Mouse (Mus musculus) cerebellum, postnatal 4 days (tissue): ENCODE data around the gene Sesn1.
"Not testable (repeated sequence)": the region's sequence is repeated elsewhere in the genome, so short reads cannot be mapped to it uniquely, and the experiment has no call there.

Experiments used
- DNase-seq, 2 experiments: peaks; one replicate each; pipeline ENCODE4 v3.0.0; 2022; ENCODE audit warnings: low spot score in 2 of 2, mixed read lengths in 1 of 2

The Sesn1 gene

DNA sequence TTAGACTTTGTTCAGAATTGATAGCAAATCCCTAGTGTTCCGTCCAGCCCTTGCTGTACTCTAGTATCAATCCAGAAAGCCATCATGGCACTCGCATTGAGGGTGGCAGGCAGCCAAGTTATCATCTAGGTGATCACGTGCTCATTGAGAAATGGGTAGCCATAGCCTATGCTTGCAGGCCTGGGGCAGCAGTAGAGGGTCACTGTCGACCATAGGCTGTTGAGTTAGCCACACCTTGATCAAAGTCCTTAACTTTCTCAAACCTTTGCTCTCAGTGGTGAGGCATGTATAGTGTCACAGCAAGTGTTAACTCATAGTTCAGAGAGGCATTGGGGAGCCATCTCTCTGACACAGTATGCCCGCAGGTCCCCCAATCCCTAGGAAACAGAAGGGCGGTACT lies 11.4 kb downstream of the Sesn1 start:
- DNase-seq = no peak

DNA sequence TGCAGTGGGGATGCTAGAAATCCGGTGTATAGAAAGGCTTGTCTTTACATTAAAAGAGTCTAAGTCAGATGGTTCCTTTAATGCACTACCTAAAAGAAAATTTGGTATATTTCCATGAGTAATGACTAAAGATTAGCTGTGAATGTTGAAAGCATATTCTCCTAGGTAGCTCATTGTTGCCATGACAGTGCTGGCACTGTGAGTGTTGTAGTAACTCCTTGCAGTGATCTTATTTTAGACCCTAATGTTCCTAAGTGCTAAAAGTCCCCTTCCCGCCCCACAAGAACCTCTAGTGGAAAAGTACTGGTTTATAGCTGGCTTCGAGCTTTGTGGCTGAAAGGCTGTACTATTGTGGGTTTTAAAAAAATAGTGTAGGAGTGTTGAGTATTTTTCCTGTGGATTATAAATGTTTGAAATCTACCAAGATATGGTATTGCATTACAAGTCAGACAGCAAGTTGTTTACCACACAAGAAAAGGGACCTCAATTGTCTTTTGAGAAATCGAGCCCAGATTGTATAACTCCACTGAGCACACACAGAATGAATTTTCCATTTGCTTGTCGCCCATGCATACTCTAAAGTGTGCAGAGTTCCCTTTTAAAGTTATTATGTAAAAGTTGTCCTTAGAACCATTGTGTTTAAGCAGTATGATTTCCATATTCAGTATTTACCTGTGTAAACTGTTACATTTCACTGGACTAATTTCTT lies 13.0 kb downstream of the Sesn1 start:
- DNase-seq = no peak

DNA sequence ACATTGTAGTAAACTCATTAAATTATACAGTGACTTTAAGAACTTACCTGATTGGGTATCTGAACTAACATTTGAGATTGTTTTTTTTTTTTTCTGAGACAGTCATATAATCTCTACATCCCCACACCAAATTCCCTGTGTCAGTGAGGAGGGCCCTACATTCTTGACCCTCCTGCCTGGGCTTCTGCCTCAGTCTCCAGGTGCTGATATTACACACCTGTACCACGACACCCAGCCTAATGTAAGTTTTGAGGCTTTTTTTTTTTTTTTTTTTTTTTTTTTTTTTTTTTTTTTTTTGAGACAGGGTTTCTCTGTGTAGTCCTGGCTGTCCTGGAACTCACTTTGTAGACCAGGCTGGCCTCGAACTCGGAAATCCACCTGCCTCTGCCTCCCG lies 13.5 kb downstream of the Sesn1 start:
- DNase-seq = not testable (repeated sequence)

DNA sequence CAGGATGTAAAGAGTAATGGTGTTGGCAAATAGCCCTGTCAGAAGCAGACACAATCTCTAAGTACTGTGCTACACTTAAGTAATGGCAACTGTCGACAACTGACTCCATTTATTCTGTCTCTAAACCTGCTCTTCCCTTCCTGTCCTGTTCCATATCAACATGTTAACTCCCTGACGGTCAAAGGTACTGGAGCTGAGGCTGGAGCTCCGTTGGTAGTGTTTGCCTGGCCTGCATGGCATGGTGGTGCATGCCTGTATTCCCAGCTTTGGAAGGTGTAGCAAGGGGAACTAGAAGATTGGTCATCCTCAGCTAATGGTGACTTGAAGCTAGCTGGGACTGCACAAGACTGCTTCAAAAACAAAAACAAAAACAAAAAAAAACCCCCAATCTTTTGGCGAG lies 14.2 kb downstream of the Sesn1 start:
- no peak for DNase-seq

DNA sequence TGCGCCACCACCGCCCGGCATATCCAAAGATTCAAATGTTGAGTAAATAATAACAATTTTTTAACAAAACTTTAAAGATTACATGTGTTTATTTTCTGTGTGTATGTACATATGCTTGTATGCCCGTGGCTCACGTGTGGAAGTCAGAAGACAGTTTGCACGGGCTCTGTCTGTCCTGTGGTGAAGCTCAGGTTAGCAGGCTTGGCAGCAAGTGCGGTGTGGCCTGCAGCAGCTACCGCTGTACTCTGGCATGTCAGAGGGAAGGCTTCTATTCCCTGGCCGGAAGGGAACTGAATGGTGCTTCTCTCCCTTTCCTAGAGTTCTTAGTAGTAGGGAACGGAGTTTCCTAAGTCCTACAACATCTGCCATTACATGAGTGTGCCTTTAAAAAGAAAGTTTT lies 15.3 kb downstream of the Sesn1 start:
- DNase-seq = no peak

DNA sequence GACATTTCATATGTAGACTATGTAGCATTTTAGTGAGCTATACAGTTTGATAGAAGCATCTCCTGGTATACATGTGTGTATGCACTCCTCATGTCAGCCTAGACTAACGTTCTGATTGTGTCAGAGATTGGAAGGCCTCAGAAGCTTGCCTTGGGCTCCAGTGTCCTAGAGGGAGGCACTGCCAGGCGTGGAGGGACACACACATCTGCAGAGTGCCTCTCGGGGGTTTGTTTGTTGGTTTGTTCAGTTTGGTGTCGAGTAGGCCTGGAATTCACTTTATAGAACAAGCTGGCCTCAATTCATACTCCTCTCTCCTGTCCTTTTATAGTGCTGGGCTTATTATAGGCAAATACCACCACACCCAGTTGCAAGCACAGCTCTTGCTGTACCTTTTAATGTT lies 16.3 kb downstream of the Sesn1 start:
- no peak for DNase-seq

DNA sequence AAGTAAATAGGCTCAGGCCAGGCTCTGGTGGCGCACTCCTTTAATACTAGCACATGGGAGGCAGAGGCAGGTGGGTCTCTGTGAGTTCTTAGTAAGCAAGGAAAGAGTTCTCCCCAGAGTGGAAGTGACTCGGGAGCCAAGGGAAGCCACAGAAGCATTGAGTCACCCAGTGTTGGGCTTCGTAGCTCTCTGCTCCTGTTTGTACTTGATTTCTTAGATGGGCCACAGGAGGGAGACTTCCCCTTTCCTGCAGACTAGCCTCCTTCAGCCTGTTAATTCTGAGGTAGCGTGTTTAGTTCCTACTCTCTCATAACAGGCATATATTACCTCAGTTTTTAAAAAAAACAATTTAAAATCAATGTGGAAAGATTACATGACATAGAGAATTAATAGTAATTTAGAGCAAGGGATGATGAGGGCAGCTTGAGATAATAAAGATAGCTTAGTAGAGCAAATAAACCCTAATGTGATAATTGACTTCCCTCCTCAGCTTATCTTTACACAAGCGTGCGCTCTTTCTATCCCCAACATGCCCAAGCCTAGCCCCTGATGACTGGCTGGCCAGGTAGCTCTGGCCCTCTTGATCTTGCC lies 16.9 kb downstream of the Sesn1 start:
- no peak for DNase-seq

DNA sequence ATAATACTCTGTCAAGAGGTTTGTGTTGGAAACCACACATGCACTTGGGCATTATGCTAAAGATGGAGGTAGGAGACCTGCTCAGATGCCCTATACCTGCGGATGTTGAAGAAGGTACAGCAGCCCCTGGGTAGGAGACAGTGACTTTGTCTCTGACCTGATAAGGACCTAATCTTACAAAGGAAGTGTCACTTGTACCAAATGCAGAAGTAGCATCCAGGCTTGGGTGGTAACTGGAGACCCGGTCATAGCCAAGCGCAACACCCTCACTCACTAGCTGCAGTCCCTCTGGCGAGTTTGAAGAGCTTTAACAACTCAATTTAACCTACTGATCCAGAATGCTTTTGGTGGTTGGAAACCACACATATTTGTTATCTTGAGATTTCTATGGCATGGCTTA lies 18.0 kb downstream of the Sesn1 start:
- DNase-seq = no peak

DNA sequence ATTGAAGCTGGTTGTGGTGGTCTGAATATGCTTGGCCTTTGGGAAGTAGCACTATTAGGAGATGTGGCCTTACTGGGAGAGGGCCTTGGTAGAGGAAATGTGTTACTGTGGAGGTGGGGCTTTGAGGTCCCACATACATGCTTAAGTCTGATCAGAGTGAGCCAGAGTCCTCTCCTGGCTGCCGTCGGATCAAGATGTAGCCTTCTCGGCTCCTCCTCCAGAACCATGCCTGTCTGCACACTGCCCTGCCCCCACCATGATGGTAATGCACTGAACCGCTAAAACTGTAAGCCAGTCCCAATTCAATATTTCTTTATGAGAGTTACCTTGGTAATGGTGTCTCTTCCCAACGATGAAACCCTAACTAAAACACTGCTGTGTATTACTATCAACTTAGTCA lies 19.5 kb downstream of the Sesn1 start:
- DNase-seq = no peak

DNA sequence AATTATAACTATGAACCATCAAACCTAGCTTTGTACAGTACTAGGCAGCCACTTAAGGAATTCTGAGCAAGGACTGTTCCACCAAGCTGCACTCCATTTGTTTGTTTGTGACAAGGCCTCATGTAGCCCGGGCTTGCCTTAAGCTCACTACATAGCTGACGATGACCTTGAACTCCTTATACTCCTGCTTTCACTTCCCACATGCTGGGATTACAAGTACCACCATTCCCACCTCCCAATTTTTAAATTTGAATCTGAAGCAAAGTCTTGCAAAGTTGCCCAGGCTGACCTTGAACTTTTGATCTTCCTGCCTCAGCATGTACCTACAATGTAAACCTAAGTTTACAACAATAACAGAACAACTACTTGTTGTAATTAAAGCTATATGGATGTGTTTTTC lies 20.2 kb downstream of the Sesn1 start:
- DNase-seq = no peak

DNA sequence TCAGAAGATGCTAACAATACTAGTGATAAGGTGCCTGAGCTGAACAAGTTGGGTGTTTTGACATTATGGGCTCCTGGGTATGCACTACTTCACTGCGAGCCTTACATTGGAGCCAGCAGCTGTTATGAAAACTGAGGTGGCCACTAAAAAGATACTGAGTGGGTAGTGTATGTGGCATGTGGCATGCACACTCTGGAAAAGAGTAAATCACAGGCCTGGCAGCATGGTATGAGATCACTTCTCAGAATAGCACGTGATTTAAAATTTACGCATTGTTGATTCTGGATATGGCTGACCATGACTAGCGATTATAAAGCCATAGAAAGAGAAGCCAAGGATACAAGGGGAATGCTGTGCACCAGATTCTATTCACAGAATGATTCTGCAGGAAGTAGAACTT lies 20.7 kb downstream of the Sesn1 start:
- no peak for DNase-seq

DNA sequence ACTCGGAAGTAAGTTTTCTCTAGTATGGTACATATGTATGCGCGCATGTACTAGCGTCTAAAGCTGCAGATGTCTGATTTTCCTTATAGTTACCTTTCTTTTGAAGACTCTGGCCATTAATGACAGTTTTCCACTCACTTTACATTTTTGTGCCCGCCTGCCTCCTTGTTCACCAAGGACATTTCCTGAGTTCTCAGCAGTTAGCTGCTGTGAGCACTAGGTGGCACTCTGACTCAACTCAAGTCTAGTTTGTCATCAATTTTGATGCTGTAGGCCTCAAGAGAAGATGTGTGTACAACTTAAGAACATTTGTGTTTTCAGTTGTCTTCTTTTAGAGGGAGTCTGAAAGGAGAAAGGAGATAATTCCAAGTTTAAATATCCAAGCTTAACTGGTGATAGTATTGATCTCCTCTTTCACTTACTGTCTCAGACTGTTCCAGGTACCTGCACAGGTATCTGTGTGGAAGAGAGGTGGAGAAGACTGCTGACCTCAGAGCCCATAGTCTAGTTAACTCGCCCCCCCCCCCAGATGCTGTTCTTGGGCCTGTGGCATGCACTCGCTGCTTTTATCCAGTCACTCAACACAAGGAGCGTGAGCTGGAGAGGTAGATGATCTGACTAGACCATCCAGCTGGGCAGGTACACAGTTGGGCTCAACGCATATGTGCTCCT lies 21.3 kb downstream of the Sesn1 start:
- peak in 1 of 2 experiments; percentile 70 for DNase-seq

DNA sequence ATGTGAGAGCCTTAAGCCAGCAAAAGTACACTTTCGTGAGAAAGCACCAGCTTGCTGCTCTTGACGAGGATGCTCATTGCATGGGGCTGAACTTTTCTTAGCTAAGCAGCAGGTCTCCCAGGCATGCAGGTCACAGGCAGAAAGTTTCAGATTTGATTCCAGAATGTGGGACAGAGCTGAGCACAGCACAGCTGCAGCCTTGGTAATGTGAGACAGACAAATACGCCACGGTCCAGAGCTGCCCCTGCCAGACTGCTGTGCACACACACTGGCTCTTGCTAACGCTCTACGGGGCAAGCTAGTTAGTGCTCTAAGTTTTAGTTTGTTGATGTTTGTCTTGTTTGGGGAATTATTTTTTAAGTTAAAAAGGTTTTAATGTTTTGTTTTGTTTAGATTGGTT lies 22.5 kb downstream of the Sesn1 start:
- no peak for DNase-seq

DNA sequence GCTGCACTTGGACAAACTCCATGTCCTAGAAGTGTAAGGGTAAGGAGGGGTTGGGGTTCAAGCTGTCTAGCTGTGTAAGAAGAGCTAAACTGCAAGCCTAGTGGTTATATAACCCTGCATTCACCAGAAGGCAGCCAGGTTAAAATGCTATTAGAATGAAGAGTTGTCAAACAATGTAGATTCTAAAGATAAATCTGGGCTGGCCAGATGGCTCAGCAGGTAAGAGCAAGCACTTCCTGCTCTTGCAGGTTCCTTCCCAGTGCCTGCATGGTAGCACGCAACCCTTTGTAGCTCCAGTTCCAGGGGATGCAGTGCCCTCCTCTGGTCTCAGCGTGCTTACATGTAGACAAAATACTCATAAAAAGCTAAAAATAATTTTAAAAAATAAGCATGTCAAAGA lies 24.4 kb downstream of the Sesn1 start:
- DNase-seq = no peak

DNA sequence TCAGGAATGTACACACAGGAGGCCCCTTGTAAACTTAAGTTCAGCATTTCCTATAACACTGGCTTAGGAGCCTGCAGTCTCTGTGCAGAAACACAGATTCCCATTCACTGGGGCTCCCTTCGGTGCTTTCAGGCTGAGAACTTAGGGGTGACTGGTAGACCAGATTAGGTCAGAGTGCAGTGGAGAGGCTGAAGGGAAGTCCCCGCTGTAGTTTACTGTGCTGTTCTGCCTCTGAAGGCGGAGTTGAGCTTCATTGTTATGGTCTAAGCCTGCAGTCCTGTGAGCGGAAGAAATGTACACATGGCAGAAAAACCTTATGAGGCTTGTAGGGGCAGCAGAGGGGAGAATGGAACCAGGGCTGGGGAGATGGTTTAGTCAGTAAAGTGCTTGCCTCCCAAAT lies 29.2 kb downstream of the Sesn1 start:
- no peak for DNase-seq

DNA sequence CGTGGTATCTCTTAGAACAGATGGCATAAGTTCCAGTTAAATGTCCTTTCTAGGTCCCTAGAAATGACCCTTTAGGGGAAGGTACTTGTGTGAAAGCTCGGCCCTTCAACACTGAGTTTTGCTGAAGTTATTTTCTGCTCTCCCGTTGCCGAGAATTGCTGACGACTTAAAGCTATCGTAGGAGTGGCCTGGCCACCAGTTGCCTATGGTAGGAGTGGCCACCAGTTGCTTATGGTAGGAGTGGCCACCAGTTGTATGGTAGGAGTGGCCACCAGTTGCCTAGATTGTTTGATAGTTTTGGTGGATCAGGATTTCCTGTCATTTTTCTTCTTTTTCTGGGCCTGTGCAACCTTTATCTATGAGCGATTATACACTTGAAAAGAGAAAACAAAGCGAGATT lies 38.0 kb downstream of the Sesn1 start:
- no peak for DNase-seq

DNA sequence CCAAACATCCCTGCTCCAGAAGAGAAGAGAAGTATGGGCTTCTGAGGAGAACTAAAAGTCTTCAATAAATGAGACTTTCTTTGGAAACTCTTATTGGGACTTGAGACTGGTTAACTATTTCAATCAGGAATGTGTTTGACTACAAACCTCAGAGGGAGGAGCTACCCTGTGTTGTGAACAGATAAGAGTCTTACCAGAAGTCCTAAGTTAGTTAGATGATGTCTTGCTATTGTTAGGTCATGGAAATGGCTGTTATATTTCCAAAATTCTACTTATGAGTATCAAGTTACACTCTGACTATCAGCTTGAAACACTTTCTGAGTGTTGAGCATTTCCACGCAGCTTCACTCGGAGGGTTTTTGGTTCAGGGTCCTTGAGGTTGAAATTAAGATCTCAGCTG lies 39.0 kb downstream of the Sesn1 start:
- no peak for DNase-seq

DNA sequence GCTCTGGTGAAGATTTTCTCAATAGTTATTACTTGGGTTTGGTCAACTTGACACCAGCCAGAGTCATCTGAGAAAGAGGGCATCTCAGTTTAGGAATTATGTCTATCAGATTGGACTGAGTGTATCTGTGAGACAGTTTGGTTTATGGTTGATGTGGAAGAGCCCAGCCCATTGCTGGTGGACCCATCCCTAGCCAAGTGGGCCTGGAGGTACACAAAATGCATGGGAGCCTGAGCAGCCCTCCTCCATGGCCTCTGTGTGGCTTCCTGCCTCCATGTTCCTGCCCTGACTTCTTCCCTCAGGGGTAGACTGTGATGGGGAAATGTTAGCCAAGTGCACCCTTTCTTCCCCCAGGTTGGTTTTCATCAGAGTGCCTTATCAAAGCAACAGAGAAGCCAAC lies 50.1 kb downstream of the Sesn1 start:
- no peak for DNase-seq

DNA sequence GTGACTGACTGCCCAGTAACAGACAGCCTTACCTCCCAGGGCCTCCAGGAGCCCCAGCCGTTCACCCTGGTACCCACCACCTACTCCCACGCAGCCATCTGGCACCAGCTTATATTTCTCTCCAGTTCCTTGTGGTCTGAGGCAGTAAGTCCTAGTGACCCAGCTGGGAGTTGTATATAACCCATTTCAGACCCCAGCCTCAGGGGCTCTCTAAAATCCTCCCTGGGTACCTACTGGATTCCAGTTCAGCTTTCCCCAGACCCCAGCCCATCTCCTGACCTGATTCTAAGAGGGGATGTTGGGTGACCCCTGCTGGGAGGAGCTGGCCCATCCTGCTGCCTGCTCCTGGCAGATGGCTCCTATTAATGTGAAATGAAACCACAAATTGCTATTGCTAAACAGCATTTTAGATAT lies 50.5 kb downstream of the Sesn1 start:
- DNase-seq = peak in 1 of 2 experiments; percentile 22

DNA sequence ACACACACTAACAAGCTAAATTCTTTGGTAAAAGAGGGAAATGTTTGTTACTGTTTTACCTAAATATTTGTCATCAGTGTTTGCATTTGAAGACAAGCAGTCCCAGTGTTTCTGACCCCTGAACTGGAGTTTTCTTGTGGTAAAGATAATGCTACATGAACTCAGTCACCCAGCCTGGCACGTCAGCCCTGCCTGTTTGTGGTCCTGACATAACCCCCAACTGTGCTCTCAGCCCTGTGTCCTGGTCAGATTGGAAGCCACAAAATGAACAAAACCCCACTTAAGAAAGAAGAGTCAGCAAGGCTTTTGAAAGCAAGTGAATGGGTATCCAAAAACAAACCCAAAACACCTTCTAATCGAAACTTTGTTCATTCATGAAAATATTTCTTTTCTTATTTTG lies 53.3 kb downstream of the Sesn1 start:
- no peak for DNase-seq

DNA sequence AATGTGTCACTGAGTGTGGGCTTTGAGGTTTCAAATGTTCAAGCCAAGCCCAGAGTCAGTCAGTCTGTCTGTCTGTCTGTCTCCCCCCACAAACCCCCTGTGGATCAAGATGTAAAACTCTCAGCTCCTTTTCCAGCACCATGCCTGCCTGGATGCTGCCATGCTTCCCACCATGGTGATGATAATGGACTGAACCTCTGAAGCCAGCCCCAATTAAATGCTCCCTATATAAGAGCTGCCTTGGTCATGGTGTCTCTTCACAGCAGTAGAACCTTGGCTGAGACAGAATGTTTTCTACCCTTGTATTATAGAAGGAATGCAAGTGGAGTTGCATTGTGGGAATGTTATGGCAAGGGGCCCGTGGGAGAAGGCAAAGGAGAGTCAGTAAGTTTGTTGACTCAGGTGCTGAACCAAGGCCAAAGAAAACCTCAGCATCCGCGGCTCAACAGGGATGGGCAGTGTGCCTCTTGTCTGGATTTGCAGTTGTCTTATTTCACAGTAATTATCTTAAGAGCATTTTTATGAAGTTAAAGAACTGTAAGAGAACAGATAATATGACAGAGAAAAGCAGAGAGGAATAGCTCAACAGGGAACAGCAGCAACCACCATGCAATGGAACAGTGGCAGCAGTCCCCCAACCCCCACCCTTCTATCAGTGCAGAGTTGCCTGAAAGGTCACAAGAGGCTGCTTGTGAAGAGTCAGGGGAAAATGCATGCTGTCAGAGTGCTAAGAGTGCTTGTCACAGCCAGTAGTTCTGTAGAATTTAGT lies 56.5 kb downstream of the Sesn1 start:
- no peak for DNase-seq

DNA sequence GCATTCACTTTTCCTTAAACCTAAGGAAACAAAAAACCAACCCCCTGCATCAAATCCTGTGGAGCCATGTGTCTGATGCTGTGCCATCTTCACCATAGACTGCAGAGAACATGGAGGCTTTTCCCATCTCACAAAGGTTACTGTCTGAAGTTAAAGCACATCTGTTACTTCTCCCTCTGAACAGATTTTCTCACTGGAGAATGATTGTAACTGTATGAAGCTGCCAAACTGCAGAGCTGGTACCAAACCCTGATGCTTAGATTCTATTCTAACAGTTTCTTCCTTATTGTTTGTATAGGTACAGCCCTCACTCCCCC lies 57.1 kb downstream of the Sesn1 start:
- DNase-seq = no peak

DNA sequence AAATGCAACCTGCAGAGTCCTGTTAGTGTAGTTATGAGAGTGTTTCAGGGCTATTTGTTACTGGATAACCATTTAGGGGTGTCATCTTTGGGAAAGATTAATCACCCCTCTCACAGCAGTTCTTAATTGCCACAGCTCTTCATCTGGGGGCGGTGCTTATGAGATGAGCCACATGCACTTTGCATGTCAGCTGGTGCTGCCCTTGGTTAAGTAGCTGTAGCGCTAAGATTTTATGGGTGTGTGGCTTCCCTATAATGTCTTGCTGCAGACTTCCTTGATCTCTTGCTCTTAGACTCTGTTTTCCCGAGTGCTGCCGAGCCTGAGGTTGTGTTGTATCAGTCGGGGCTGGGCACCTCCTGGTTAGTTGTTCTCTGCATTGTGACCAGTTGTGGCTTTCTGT lies 58.2 kb downstream of the Sesn1 start:
- DNase-seq = no peak
